Mouse (Mus musculus): ENCODE measurements at regions not wholly inside any gene's neighbourhood (a gene's known extent, or its start where the extent isn't known, plus 50 kb on each side); places are given as distances from the start of the nearest gene placed in this dataset.

DNA sequence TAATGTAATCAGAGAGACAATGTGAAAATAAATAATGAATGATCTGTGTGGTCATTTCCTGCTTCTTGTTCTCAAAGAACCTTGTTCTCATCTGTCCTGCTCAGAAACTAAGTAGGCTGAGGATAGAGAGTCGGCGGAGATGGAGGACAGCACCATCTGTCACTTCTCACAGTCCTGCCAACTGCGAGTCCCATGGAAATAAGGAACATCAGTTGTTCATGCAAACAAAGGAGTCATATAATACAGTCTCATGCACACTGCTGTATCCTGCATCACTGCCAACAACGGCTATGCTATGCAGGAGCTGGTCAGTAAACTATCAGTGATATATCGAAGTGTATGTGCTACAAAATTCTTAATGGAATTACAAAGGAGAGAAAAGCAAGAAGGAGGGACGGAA, 285.7 kb upstream of the Mctp2 start:
- Histone ChIP-seq H3K4me3 (ENCODE audit: low read length) (no peak overlapping the region), H3K27me3 (ENCODE audit: control insufficient read depth, insufficient read depth, low read length) (no peaks in the 10 kb centered on the region), H3K4me2 (ENCODE audit: low read depth, low read length) (no peak overlapping the region), H3K36me3 (ENCODE audit: control insufficient read depth, insufficient read depth) (no peaks in the 10 kb centered on the region), H3K9ac (ENCODE audit: low read length) (no peak overlapping the region), H3K4me1 (ENCODE audit: control insufficient read depth, insufficient read depth, low read length) (no peaks in the 10 kb centered on the region), H3K27ac (ENCODE audit: low read length) (no peak overlapping the region), H3K9me3 (replicated peaks; ENCODE audit: control insufficient read depth, low read length) (no peaks in the 10 kb centered on the region)
- ATAC-seq (replicated peaks; ENCODE audit: extremely low read depth, insufficient read depth, low FRiP score) = no peak
- WGBS = 70% methylated on average over 6 of the region's 6 CpGs

DNA sequence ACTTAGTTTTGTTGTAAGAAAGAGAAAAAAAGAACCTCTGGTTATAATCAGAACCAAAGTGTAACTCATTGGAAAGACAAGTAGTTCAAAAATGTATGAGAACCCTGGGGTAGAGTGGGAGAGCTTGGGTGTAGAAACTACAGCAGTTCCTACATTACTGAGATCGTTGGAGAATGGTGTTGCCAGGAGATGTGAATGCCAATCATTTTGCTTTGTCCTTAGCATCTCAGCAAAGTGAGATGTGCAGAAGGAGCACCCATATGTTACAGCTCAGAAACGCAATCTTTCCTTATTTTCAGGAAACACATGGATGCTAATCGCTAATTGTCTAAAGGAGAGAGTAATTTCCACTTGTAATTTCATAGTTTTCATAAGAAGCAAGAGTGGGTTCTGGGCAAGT, 286.2 kb upstream of the Mctp2 start:
- no peak for ATAC-seq (replicated peaks; ENCODE audit: extremely low read depth, insufficient read depth, low FRiP score)
- H3K4me3 ChIP-seq (ENCODE audit: low read length) = no peak overlapping the region

DNA sequence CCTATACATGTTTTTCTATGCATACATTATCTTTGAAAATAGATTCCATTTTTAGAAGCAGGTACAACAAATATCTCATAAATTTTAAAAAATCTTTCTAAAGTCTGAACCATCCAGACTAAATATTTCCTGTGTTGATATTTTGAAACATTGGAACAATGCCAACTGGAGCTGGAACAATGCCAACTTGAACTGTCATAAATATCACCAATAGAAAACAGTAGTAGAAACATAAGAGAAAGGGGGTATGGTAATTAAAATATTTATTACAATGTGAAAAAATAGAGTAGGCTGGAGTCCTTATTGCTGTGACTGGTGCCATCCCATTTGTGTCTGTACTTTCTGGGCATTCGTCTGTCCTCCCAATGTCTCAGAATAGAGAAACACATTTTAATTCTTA, 286.9 kb upstream of the Mctp2 start:
- H3K27me3 ChIP-seq (ENCODE audit: control insufficient read depth, insufficient read depth, low read length) = no peaks in the 10 kb centered on the region
- no peak overlapping the region for H3K4me2 ChIP-seq (ENCODE audit: low read depth, low read length)
- ATAC-seq (replicated peaks; ENCODE audit: extremely low read depth, insufficient read depth, low FRiP score) = no peak
- H3K27ac ChIP-seq (ENCODE audit: low read length) = no peak overlapping the region
- 71% methylated on average over 1 of the region's 1 CpGs for WGBS
- H3K9me3 ChIP-seq (replicated peaks; ENCODE audit: control insufficient read depth, low read length) = no peaks in the 10 kb centered on the region
- H3K36me3 ChIP-seq (ENCODE audit: control insufficient read depth, insufficient read depth) = no peaks in the 10 kb centered on the region
- H3K4me3 ChIP-seq (ENCODE audit: low read length) = no peak overlapping the region
- H3K9ac ChIP-seq (ENCODE audit: low read length) = no peak overlapping the region
- no peaks in the 10 kb centered on the region for H3K4me1 ChIP-seq (ENCODE audit: control insufficient read depth, insufficient read depth, low read length)

More for the DNA sequence above, 286.2 kb upstream of the Mctp2 start:
- Histone ChIP-seq H3K36me3 (ENCODE audit: control insufficient read depth, insufficient read depth) (no peaks in the 10 kb centered on the region), H3K4me2 (ENCODE audit: low read depth, low read length) (no peak overlapping the region), H3K9ac (ENCODE audit: low read length) (no peak overlapping the region), H3K4me1 (ENCODE audit: control insufficient read depth, insufficient read depth, low read length) (no peaks in the 10 kb centered on the region), H3K9me3 (replicated peaks; ENCODE audit: control insufficient read depth, low read length) (no peaks in the 10 kb centered on the region), H3K27me3 (ENCODE audit: control insufficient read depth, insufficient read depth, low read length) (no peaks in the 10 kb centered on the region), H3K27ac (ENCODE audit: low read length) (no peak overlapping the region)
- WGBS = 70% methylated on average over 3 of the region's 3 CpGs

DNA sequence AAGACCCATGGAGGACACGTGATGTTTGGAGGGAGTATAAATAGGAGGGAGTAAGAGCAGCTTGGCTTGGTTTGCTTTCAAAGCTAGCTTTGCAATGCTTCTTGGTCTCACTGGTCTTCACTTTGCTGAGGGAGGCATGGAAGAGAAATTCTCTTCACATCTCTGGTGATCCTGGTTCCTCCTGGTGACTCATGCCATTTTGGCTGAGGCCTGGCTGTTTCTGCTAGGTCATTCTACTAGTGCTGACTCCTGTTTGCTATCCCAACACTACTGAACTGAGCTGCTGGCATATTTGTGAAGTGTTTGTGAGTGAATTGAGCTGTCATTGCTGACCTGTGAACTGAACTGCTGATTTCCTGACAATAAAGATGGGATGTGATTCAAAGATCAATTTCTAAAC, 288.3 kb upstream of the Mctp2 start:
- H3K27ac ChIP-seq (ENCODE audit: low read length) = no peak overlapping the region
- no peak for ATAC-seq (replicated peaks; ENCODE audit: extremely low read depth, insufficient read depth, low FRiP score)
- no peaks in the 10 kb centered on the region for H3K4me1 ChIP-seq (ENCODE audit: control insufficient read depth, insufficient read depth, low read length)
- no peak overlapping the region for H3K9ac ChIP-seq (ENCODE audit: low read length)
- H3K4me2 ChIP-seq (ENCODE audit: low read depth, low read length) = no peak overlapping the region
- no peaks in the 10 kb centered on the region for H3K36me3 ChIP-seq (ENCODE audit: control insufficient read depth, insufficient read depth)
- WGBS = 76% methylated on average over 1 of the region's 1 CpGs
- H3K4me3 ChIP-seq (ENCODE audit: low read length) = no peak overlapping the region
- H3K27me3 ChIP-seq (ENCODE audit: control insufficient read depth, insufficient read depth, low read length) = no peaks in the 10 kb centered on the region
- no peaks in the 10 kb centered on the region for H3K9me3 ChIP-seq (replicated peaks; ENCODE audit: control insufficient read depth, low read length)

DNA sequence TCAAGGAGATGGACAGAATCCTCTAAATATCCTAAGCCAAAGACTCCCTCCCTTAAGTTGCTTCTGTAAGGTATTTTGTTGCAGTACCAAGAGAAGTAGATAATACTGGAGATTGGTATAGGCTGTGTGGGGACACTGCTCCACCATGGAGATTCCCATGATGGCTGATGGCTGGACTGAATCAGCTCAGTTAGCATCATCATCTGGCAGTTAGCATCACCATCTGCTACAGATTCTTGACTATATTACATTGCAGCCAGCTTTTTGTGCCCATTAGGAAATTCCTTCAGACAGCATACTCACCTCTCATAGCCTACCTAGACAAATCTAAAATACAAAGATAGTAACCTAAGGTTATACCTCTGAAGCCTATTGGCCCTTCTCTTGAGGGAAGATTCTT, 290.6 kb upstream of the Mctp2 start:
- no peak overlapping the region for H3K4me2 ChIP-seq (ENCODE audit: low read depth, low read length)
- no peak overlapping the region for H3K4me3 ChIP-seq (ENCODE audit: low read length)
- no peak overlapping the region for H3K9ac ChIP-seq (ENCODE audit: low read length)
- ATAC-seq (replicated peaks; ENCODE audit: extremely low read depth, insufficient read depth, low FRiP score) = no peak
- H3K4me1 ChIP-seq (ENCODE audit: control insufficient read depth, insufficient read depth, low read length) = no peaks in the 10 kb centered on the region
- no peaks in the 10 kb centered on the region for H3K36me3 ChIP-seq (ENCODE audit: control insufficient read depth, insufficient read depth)
- H3K27ac ChIP-seq (ENCODE audit: low read length) = no peak overlapping the region
- no peaks in the 10 kb centered on the region for H3K9me3 ChIP-seq (replicated peaks; ENCODE audit: control insufficient read depth, low read length)
- H3K27me3 ChIP-seq (ENCODE audit: control insufficient read depth, insufficient read depth, low read length) = no peaks in the 10 kb centered on the region

DNA sequence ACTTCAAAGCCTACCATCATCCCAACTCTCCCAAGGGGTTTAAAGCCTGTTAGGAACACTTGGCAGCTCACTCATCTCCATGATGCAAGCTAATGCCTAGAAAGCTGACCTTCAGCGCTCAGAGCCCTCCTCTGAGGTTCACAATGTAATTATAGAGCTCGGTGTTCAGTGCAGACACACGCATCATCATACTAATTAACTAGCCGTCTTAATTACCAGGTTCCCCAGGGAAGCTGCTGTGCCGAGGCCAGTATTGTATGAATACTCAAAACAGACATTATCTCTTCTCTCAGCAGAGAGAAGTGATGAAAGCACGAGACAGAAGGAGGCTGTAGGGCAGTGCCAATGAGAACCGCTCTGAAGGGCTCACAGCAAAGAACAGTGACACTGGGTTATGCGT, 295.5 kb upstream of the Mctp2 start:
- no peak for ATAC-seq (replicated peaks; ENCODE audit: extremely low read depth, insufficient read depth, low FRiP score)
- Histone ChIP-seq H3K36me3 (ENCODE audit: control insufficient read depth, insufficient read depth) (no peaks in the 10 kb centered on the region), H3K9ac (ENCODE audit: low read length) (no peak overlapping the region), H3K4me3 (ENCODE audit: low read length) (no peak overlapping the region), H3K9me3 (replicated peaks; ENCODE audit: control insufficient read depth, low read length) (no peaks in the 10 kb centered on the region), H3K4me2 (ENCODE audit: low read depth, low read length) (no peak overlapping the region), H3K4me1 (ENCODE audit: control insufficient read depth, insufficient read depth, low read length) (no peaks in the 10 kb centered on the region), H3K27me3 (ENCODE audit: control insufficient read depth, insufficient read depth, low read length) (no peaks in the 10 kb centered on the region), H3K27ac (ENCODE audit: low read length) (no peak overlapping the region)
- WGBS = 80% methylated on average over 8 of the region's 8 CpGs

DNA sequence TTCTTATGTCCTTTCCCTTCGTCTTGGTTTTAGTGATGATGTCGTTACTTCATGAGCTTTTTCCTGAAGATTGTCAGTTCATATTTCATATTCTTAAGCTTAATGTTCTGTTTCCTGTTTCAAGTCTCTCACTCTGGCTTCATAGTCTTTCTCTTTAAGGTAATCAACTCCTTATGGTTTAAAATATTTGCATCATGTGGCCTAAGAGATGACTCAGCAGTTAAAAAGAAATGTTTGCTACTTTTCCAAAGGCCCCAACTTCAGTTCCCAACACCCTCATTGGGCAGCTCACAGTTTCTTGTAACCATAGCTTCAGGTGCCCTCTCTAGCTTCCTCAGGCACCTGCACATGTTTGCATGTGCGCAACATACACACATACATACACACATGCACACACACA, 303.4 kb upstream of the Mctp2 start:
- ATAC-seq (replicated peaks; ENCODE audit: extremely low read depth, insufficient read depth, low FRiP score) = no peak
- Histone ChIP-seq H3K4me3 (ENCODE audit: low read length) (no peak overlapping the region), H3K9ac (ENCODE audit: low read length) (no peak overlapping the region), H3K9me3 (replicated peaks; ENCODE audit: control insufficient read depth, low read length) (no peaks in the 10 kb centered on the region), H3K36me3 (ENCODE audit: control insufficient read depth, insufficient read depth) (no peaks in the 10 kb centered on the region), H3K27me3 (ENCODE audit: control insufficient read depth, insufficient read depth, low read length) (no peaks in the 10 kb centered on the region), H3K27ac (ENCODE audit: low read length) (no peak overlapping the region), H3K4me2 (ENCODE audit: low read depth, low read length) (no peak overlapping the region), H3K4me1 (ENCODE audit: control insufficient read depth, insufficient read depth, low read length) (no peaks in the 10 kb centered on the region)
- WGBS = 77% methylated on average over 3 of the region's 3 CpGs

DNA sequence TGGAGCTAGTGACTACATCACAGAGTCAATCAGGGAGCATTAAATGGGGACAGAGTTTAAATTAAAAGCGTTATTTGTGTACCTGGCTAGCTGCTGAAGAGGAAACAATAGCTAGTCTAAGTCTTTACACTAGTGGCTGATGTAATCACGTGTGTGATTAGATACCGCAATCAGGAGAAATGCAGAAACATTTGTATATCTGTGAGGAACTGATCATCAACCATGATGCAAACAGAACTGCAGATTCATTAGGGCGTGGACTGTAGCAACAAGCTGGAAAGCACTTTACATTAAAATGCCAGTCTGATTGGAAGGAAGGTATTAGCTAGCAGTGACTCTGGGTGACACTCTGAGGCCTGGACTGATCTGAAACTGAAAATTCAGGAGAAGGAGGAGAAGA, 308.8 kb upstream of the Mctp2 start:
- ATAC-seq (replicated peaks; ENCODE audit: extremely low read depth, insufficient read depth, low FRiP score) = no peak
- Histone ChIP-seq H3K9me3 (replicated peaks; ENCODE audit: control insufficient read depth, low read length) (no peaks in the 10 kb centered on the region), H3K36me3 (ENCODE audit: control insufficient read depth, insufficient read depth) (no peaks in the 10 kb centered on the region), H3K9ac (ENCODE audit: low read length) (no peak overlapping the region), H3K27ac (ENCODE audit: low read length) (no peak overlapping the region), H3K4me3 (ENCODE audit: low read length) (no peak overlapping the region), H3K27me3 (ENCODE audit: control insufficient read depth, insufficient read depth, low read length) (no peaks in the 10 kb centered on the region), H3K4me2 (ENCODE audit: low read depth, low read length) (no peak overlapping the region), H3K4me1 (ENCODE audit: control insufficient read depth, insufficient read depth, low read length) (no peaks in the 10 kb centered on the region)
- WGBS = 72% methylated on average over 4 of the region's 4 CpGs

DNA sequence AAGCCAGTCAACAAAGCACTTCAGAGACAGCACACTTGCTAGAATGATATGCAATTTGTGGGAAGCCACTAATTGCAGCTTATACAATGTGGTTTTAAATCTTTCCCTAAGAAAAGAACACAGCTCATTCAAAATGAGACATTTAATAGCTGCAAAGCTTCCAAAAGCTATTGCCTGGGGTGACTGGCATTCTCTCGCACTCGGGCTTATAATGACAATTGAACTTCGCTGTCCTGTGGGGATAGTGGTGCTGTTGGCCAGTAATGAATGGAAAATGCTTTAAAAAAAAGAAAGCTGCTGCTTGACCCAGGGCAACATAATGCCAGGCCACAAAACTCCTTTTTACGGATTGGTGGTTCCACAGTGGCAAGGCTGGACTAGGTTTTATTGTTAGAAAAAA, 321.0 kb upstream of the Mctp2 start:
- 79% methylated on average over 4 of the region's 4 CpGs for WGBS
- Histone ChIP-seq H3K4me3 (ENCODE audit: low read length) (no peak overlapping the region), H3K9ac (ENCODE audit: low read length) (no peak overlapping the region), H3K4me1 (ENCODE audit: control insufficient read depth, insufficient read depth, low read length) (no peaks in the 10 kb centered on the region), H3K36me3 (ENCODE audit: control insufficient read depth, insufficient read depth) (no peaks in the 10 kb centered on the region), H3K27me3 (ENCODE audit: control insufficient read depth, insufficient read depth, low read length) (no peaks in the 10 kb centered on the region), H3K9me3 (replicated peaks; ENCODE audit: control insufficient read depth, low read length) (no peaks in the 10 kb centered on the region), H3K27ac (ENCODE audit: low read length) (no peak overlapping the region), H3K4me2 (ENCODE audit: low read depth, low read length) (no peak overlapping the region)
- ATAC-seq (replicated peaks; ENCODE audit: extremely low read depth, insufficient read depth, low FRiP score) = no peak

DNA sequence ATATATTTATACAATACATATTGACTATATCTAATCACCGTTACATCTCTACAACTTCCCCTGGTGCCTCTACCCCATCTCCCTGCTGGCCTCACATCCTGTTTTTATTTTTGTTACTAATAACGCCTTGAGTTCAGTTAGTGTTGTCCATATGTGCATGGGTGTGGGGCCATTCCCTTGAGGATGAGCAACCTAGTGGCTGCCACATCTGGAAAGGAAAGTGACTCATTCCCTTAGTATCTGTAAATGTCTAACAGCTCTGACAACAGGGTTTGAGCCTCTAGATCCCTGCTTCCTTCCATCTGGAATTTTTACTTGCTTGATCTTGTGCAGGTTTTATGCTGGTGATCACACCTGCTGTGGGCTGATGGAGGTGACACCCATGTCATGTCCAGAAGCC, 333.2 kb upstream of the Mctp2 start:
- 78% methylated on average over 2 of the region's 2 CpGs for WGBS
- no peaks in the 10 kb centered on the region for H3K9me3 ChIP-seq (replicated peaks; ENCODE audit: control insufficient read depth, low read length)
- ATAC-seq (replicated peaks; ENCODE audit: extremely low read depth, insufficient read depth, low FRiP score) = no peak
- H3K27ac ChIP-seq (ENCODE audit: low read length) = no peak overlapping the region
- H3K27me3 ChIP-seq (ENCODE audit: control insufficient read depth, insufficient read depth, low read length) = no peaks in the 10 kb centered on the region
- no peaks in the 10 kb centered on the region for H3K4me1 ChIP-seq (ENCODE audit: control insufficient read depth, insufficient read depth, low read length)
- H3K9ac ChIP-seq (ENCODE audit: low read length) = no peak overlapping the region
- no peaks in the 10 kb centered on the region for H3K36me3 ChIP-seq (ENCODE audit: control insufficient read depth, insufficient read depth)
- no peak overlapping the region for H3K4me2 ChIP-seq (ENCODE audit: low read depth, low read length)
- H3K4me3 ChIP-seq (ENCODE audit: low read length) = no peak overlapping the region
